Mouse (Mus musculus): ENCODE measurements around the gene Loxl4. TPM values are rescaled to one million over a fixed set of nuclear protein-coding genes. Genes with fewer than 3 reads are reported as not detected.

Loxl4 gene
- total and polyA plus RNA-seq, 3 experiments: 0.19 TPM; not detected in 2

GRCm38 (mm10) chr19:42602576-42602975 is 10.0 kb downstream of the Loxl4 start:
- dilution Hi-C loops (cut with MboI; ENCODE audit: extremely low pct_ligation_motif_present, extremely low pct_unique_long_range_greater_than_20kb, low sequenced_read_pairs): no loop called here
- H3K9ac ChIP-seq (ENCODE audit: insufficient read depth, low read depth): no peak overlapping the region
- no peaks in the 10 kb centered on the region for H3K9me3 ChIP-seq (replicated peaks; ENCODE audit: low read length)
- H3K27ac ChIP-seq (ENCODE audit: insufficient read depth, low read depth): no peak overlapping the region
- peaks cover 0 to 3% of the 10 kb centered on the region in 2 experiments for H3K36me3 ChIP-seq (replicated peaks in 1 of 2; ENCODE audit: control insufficient read depth in 1 of 2, insufficient read depth in 1 of 2, low read length in 1 of 2)
- H3K4me3 ChIP-seq (replicated peaks in 1 of 3; ENCODE audit: low read depth in 2 of 3, low read length in 2 of 3, poor library complexity in 1 of 3): no peak overlapping the region
- H3K79me2 ChIP-seq (replicated peaks; ENCODE audit: control insufficient read depth, extremely low read depth, insufficient read depth, poor library complexity, severe bottlenecking): no peaks in the 10 kb centered on the region
- TF ChIP-seq MXI1 (IDR thresholded peaks at IDR 0.05; ENCODE audit: low read depth, low read length) (no peak), NRF1 (IDR thresholded peaks at IDR 0.05; ENCODE audit: low read depth, low read length) (no peak), USF2 (conservative IDR thresholded peaks at IDR 0.05; ENCODE audit: low read depth, low read length) (no peak), RAD21 (IDR thresholded peaks at IDR 0.05; ENCODE audit: low read depth, low read length) (no peak), E2F4 (IDR thresholded peaks at IDR 0.05; ENCODE audit: insufficient replicate concordance, low read depth, low read length) (no peak), ZC3H11A (IDR thresholded peaks at IDR 0.05; ENCODE audit: low read depth, low read length) (no peak), NELFE (IDR thresholded peaks at IDR 0.05; ENCODE audit: low read depth, low read length) (no peak)
- in situ Hi-C loops (cut with MboI; ENCODE audit: low pct_ligation_motif_present, low pct_unique_long_range_greater_than_20kb, low sequenced_read_pairs): no loop called here
- no peaks in the 10 kb centered on the region for H3K4me1 ChIP-seq (ENCODE audit: control insufficient read depth in 1 of 2, insufficient read depth in 2 of 2)
- H3K27me3 ChIP-seq (replicated peaks): peaks cover 40% of the 10 kb centered on the region
- DNase-seq (ENCODE audit: extremely low read depth): no peak
- no peak overlapping the region for H3K4me2 ChIP-seq (ENCODE audit: insufficient read depth, low read depth, poor library complexity, severe bottlenecking)

GRCm38 (mm10) chr19:42602041-42602440 is 10.6 kb downstream of the Loxl4 start:
- Histone ChIP-seq H3K4me1 (ENCODE audit: control insufficient read depth in 1 of 2, insufficient read depth in 2 of 2) (no peaks in the 10 kb centered on the region), H3K4me2 (ENCODE audit: insufficient read depth, low read depth, poor library complexity, severe bottlenecking) (no peak overlapping the region), H3K9ac (ENCODE audit: insufficient read depth, low read depth) (no peak overlapping the region), H3K27me3 (replicated peaks) (peaks cover 36% of the 10 kb centered on the region), H3K4me3 (replicated peaks in 1 of 3; ENCODE audit: low read depth in 2 of 3, low read length in 2 of 3, poor library complexity in 1 of 3) (no peak overlapping the region), H3K36me3 (replicated peaks in 1 of 2; ENCODE audit: control insufficient read depth in 1 of 2, insufficient read depth in 1 of 2, low read length in 1 of 2) (peaks cover 0 to 6% of the 10 kb centered on the region in 2 experiments), H3K9me3 (replicated peaks; ENCODE audit: low read length) (no peaks in the 10 kb centered on the region), H3K27ac (ENCODE audit: insufficient read depth, low read depth) (no peak overlapping the region), H3K79me2 (replicated peaks; ENCODE audit: control insufficient read depth, extremely low read depth, insufficient read depth, poor library complexity, severe bottlenecking) (no peaks in the 10 kb centered on the region)
- DNase-seq (ENCODE audit: extremely low read depth): no peak
- TF ChIP-seq CHD2 (IDR thresholded peaks at IDR 0.05; ENCODE audit: low read length): no peak
- in situ Hi-C loops (cut with MboI; ENCODE audit: low pct_ligation_motif_present, low pct_unique_long_range_greater_than_20kb, low sequenced_read_pairs) (no loop called here), dilution Hi-C loops (cut with MboI; ENCODE audit: extremely low pct_ligation_motif_present, extremely low pct_unique_long_range_greater_than_20kb, low sequenced_read_pairs) (no loop called here)

- no peak overlapping the region for H3K4me2 ChIP-seq (ENCODE audit: insufficient read depth, low read depth, poor library complexity, severe bottlenecking)
- DNase-seq (ENCODE audit: extremely low read depth): no peak
- H3K4me3 ChIP-seq (replicated peaks in 1 of 3; ENCODE audit: low read depth in 2 of 3, low read length in 2 of 3, poor library complexity in 1 of 3): no peak overlapping the region
- H3K27ac ChIP-seq (ENCODE audit: insufficient read depth, low read depth): no peak overlapping the region
- H3K4me1 ChIP-seq (ENCODE audit: control insufficient read depth in 1 of 2, insufficient read depth in 2 of 2): no peaks in the 10 kb centered on the region
- in situ Hi-C loops (cut with MboI; ENCODE audit: low pct_ligation_motif_present, low pct_unique_long_range_greater_than_20kb, low sequenced_read_pairs): no loop called here
- H3K9ac ChIP-seq (ENCODE audit: insufficient read depth, low read depth): no peak overlapping the region
- dilution Hi-C loops (cut with MboI; ENCODE audit: extremely low pct_ligation_motif_present, extremely low pct_unique_long_range_greater_than_20kb, low sequenced_read_pairs): no loop called here
- no peaks in the 10 kb centered on the region for H3K9me3 ChIP-seq (replicated peaks; ENCODE audit: low read length)
- peaks cover 0 to 6% of the 10 kb centered on the region in 2 experiments for H3K36me3 ChIP-seq (replicated peaks in 1 of 2; ENCODE audit: control insufficient read depth in 1 of 2, insufficient read depth in 1 of 2, low read length in 1 of 2)
- no peaks in the 10 kb centered on the region for H3K79me2 ChIP-seq (replicated peaks; ENCODE audit: control insufficient read depth, extremely low read depth, insufficient read depth, poor library complexity, severe bottlenecking)
- TF ChIP-seq JUN (IDR thresholded peaks at IDR 0.05; ENCODE audit: insufficient read depth, low read depth, low read length) (no peak), E2F4 (IDR thresholded peaks at IDR 0.05; ENCODE audit: insufficient replicate concordance, low read depth, low read length) (no peak)
- H3K27me3 ChIP-seq (replicated peaks): peaks cover 31% of the 10 kb centered on the region
Measured at GRCm38 (mm10) chr19:42601445-42601844, 11.2 kb downstream of the Loxl4 start.
